Mouse (Mus musculus): ENCODE data around the gene Foxn2. TPM values are rescaled to one million over a fixed set of nuclear protein-coding genes. Genes with fewer than 3 reads are reported as not detected.

The Foxn2 gene
- polyA plus RNA-seq, 1 experiment from 2014 or later: 12.5 TPM

GRCm38 (mm10) chr17:88508846-88509508 lies 68.5 kb downstream of the Foxn2 start:
- Histone ChIP-seq H3K27me3 (ENCODE audit: low read depth, poor library complexity, severe bottlenecking) (peaks cover 20% of the 10 kb centered on the region; the same call in 1 of the 2 replicates), H3K4me3 (no peak overlapping the region), H3K36me3 (no peaks in the 10 kb centered on the region), H3K9me3 (replicated peaks) (no peaks in the 10 kb centered on the region), H3K27ac (replicated peaks) (no peak overlapping the region), H3K4me1 (peaks cover 20% of the 10 kb centered on the region)
- no peak for DNase-seq (ENCODE audit: low spot score)
- WGBS: 42% methylated on average over 12 of the region's 12 CpGs

GRCm38 (mm10) chr17:88509999-88510398 lies 69.5 kb downstream of the Foxn2 start:
- no peak for DNase-seq (ENCODE audit: low spot score)
- H3K27me3 ChIP-seq (ENCODE audit: low read depth, poor library complexity, severe bottlenecking): peaks cover 20% of the 10 kb centered on the region; the same call in 1 of the 2 replicates
- no peaks in the 10 kb centered on the region for H3K9me3 ChIP-seq (replicated peaks)
- peaks cover 19% of the 10 kb centered on the region for H3K4me1 ChIP-seq
- no peak overlapping the region for H3K27ac ChIP-seq (replicated peaks)
- no peaks in the 10 kb centered on the region for H3K36me3 ChIP-seq
- 83% methylated on average over 3 of the region's 3 CpGs for WGBS
- no peak overlapping the region for H3K4me3 ChIP-seq

GRCm38 (mm10) chr17:88511095-88511551 lies 70.6 kb downstream of the Foxn2 start:
- no peaks in the 10 kb centered on the region for H3K9me3 ChIP-seq (replicated peaks)
- peak overlapping the region; percentile 30 for H3K4me3 ChIP-seq
- WGBS: 5% methylated on average over 10 of the region's 10 CpGs
- H3K36me3 ChIP-seq: no peaks in the 10 kb centered on the region
- DNase-seq (ENCODE audit: low spot score): peak; percentile 87
- peak overlapping the region; percentile 74 for H3K27ac ChIP-seq (replicated peaks)
- H3K27me3 ChIP-seq (ENCODE audit: low read depth, poor library complexity, severe bottlenecking): peaks cover 20% of the 10 kb centered on the region; the same call in 1 of the 2 replicates
- peaks cover 13% of the 10 kb centered on the region for H3K4me1 ChIP-seq

GRCm38 (mm10) chr17:88516477-88516876 lies 76.0 kb downstream of the Foxn2 start:
- H3K36me3 ChIP-seq: no peaks in the 10 kb centered on the region
- no peaks in the 10 kb centered on the region for H3K4me1 ChIP-seq

GRCm38 (mm10) chr17:88527781-88528180 lies 87.3 kb downstream of the Foxn2 start:
- H3K4me1 ChIP-seq: peaks cover 17% of the 10 kb centered on the region
- DNase-seq (ENCODE audit: low spot score): no peak
- peaks cover 11% of the 10 kb centered on the region; the same call in 1 of the 2 replicates for H3K27me3 ChIP-seq (ENCODE audit: low read depth, poor library complexity, severe bottlenecking)
- H3K27ac ChIP-seq (replicated peaks): no peak overlapping the region
- no peaks in the 10 kb centered on the region for H3K36me3 ChIP-seq
- 58% methylated on average over 2 of the region's 2 CpGs for WGBS
- no peak overlapping the region for H3K4me3 ChIP-seq
- H3K9me3 ChIP-seq (replicated peaks): no peaks in the 10 kb centered on the region

More at GRCm38 (mm10) chr17:88516477-88516876, 76.0 kb downstream of the Foxn2 start:
- no peak for DNase-seq (ENCODE audit: low spot score)
- no peaks in the 10 kb centered on the region for H3K9me3 ChIP-seq (replicated peaks)
- no peaks in the 10 kb centered on the region for H3K27me3 ChIP-seq (ENCODE audit: low read depth, poor library complexity, severe bottlenecking)
- H3K4me3 ChIP-seq: no peak overlapping the region
- 84% methylated on average over 7 of the region's 7 CpGs for WGBS
- H3K27ac ChIP-seq (replicated peaks): no peak overlapping the region

- peak within 1 kb of the TSS; percentile 90 for H3K27ac ChIP-seq (replicated peaks)
- WGBS: 7% methylated on average over 42 of the region's 49 CpGs
- H3K4me1 ChIP-seq: peaks cover 17% of the 10 kb centered on the region
- peak; percentile 98 for DNase-seq (ENCODE audit: low spot score)
- H3K36me3 ChIP-seq: no peaks in the 10 kb centered on the region
- H3K27me3 ChIP-seq (ENCODE audit: low read depth, poor library complexity, severe bottlenecking): peaks cover 7% of the 10 kb centered on the region; the same call in 1 of the 2 replicates
- H3K9me3 ChIP-seq (replicated peaks): no peaks in the 10 kb centered on the region
- peak within 1 kb of the TSS; percentile 76 for H3K4me3 ChIP-seq
These were observed 89.2 kb downstream of the Foxn2 start, which contains the start of gene Ppp1r21 for GRCm38 (mm10) chr17:88529519-88530235. Ppp1r21 (plus strand) TSS chr17:88530118.

GRCm38 (mm10) chr17:88530236-88530619 lies 89.7 kb downstream of the Foxn2 start:
- DNase-seq (ENCODE audit: low spot score): no peak
- peaks cover 17% of the 10 kb centered on the region for H3K4me1 ChIP-seq
- H3K27me3 ChIP-seq (ENCODE audit: low read depth, poor library complexity, severe bottlenecking): peaks cover 4% of the 10 kb centered on the region; the same call in 1 of the 2 replicates
- WGBS: under 1% methylated on average over 14 of the region's 14 CpGs
- no peaks in the 10 kb centered on the region for H3K9me3 ChIP-seq (replicated peaks)
- H3K27ac ChIP-seq (replicated peaks): peak overlapping the region; percentile 90
- no peaks in the 10 kb centered on the region for H3K36me3 ChIP-seq
- H3K4me3 ChIP-seq: peak overlapping the region; percentile 76

- no peak for DNase-seq (ENCODE audit: low spot score)
- no peaks in the 10 kb centered on the region for H3K9me3 ChIP-seq (replicated peaks)
- H3K4me3 ChIP-seq: peak overlapping the region; percentile 76
- 8% methylated on average over 11 of the region's 11 CpGs for WGBS
- no peaks in the 10 kb centered on the region for H3K27me3 ChIP-seq (ENCODE audit: low read depth, poor library complexity, severe bottlenecking)
- H3K4me1 ChIP-seq: peaks cover 17% of the 10 kb centered on the region
- peak overlapping the region; percentile 90 for H3K27ac ChIP-seq (replicated peaks)
- H3K36me3 ChIP-seq: no peaks in the 10 kb centered on the region
These were observed 90.2 kb downstream of the Foxn2 start for GRCm38 (mm10) chr17:88530667-88531066.

- H3K27me3 ChIP-seq (ENCODE audit: low read depth, poor library complexity, severe bottlenecking): no peaks in the 10 kb centered on the region
- peaks cover 17% of the 10 kb centered on the region for H3K4me1 ChIP-seq
- H3K4me3 ChIP-seq: peak overlapping the region; percentile 76; the same call in 1 of the 2 replicates
- H3K9me3 ChIP-seq (replicated peaks): no peaks in the 10 kb centered on the region
- DNase-seq (ENCODE audit: low spot score): no peak
- no peaks in the 10 kb centered on the region for H3K36me3 ChIP-seq
- WGBS: 70% methylated on average over 6 of the region's 6 CpGs
- H3K27ac ChIP-seq (replicated peaks): no peak overlapping the region
These were observed 90.7 kb downstream of the Foxn2 start for GRCm38 (mm10) chr17:88531176-88531575.

- no peaks in the 10 kb centered on the region for H3K36me3 ChIP-seq
- DNase-seq (ENCODE audit: low spot score): no peak
- H3K27ac ChIP-seq (replicated peaks): no peak overlapping the region
- H3K27me3 ChIP-seq (ENCODE audit: low read depth, poor library complexity, severe bottlenecking): no peaks in the 10 kb centered on the region
- H3K4me1 ChIP-seq: peaks cover 7% of the 10 kb centered on the region
- no peaks in the 10 kb centered on the region for H3K9me3 ChIP-seq (replicated peaks)
- no peak overlapping the region for H3K4me3 ChIP-seq
- whole genome bisulfite sequencing: 93% methylated on average over 8 of the region's 8 CpGs
These were observed 97.4 kb downstream of the Foxn2 start for GRCm38 (mm10) chr17:88537842-88538430.

Measured in midbrain, embryonic 10.5 days (tissue).